Mouse (Mus musculus) adrenal gland, postnatal 25 days (tissue): ENCODE data around the gene Ccdc88b. TPM values are rescaled to one million over a fixed set of nuclear protein-coding genes. Genes with fewer than 3 reads are reported as not detected.

Source experiments
- DNase-seq: peaks from one replicate; pipeline ENCODE4 v3.0.0; 2021; ENCODE audit warnings: mixed read lengths
- total RNA-seq: library from RNA; stranded (reverse); gene quantifications from 2 replicates; pipeline ENCODE4 v1.2.3, GENCODE M21; 2021

Gene Ccdc88b
- total RNA-seq, 1 experiment from 2014 or later, result 1.1 TPM

DNA sequence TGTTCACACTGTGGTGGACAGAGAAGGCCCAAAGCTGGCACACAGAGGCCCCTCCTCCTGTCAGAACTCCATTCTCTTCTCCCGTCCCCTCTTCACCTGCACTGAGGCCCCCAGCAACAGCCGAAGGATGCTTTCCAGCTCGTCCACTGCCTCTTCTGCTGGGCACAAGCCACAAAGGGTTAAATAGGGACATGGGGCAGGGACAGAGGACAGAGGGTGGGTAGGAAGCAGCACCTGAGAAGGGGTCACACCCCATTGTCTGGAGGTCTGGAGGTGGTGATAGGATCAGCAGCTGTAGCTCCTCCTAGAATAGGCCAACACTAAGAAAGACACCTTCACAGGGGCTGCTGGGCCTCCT, 1.0 kb downstream of the Ccdc88b start:
- no peak for DNase-seq

DNA sequence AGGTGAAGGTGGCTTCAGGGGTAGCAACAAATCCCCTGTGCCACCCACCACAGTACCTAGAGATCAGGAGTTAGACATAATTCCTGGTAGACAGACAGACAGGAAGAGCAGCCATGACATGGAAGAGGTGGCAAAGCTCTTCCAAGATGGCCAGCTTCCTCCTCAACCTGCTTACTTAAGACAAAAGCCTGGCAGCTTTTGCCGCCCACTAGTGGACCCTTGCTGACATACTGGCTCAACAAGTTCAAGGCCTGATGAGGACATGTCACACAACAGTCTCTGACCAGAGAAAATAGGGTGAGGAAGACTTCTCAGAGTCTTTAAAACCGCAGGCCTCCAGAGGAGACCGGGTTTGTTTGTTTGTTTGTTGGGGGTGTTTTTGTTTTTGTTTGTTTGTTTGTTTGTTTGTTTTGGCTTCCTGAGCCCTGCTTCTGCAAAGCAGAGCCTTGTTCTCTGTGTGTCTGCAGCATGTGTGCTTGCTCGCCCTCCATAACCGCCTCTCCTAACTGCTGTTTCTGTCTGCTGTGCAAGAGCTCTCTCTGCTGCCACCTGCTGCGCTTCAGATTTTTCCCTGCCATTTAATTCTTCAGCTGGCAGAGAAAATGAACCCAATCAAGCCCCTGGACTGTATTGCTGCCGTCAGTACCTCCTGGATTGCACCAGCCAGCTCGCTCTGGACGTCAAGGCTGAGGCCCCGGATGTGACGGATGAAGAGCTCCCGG, 1.6 kb downstream of the Ccdc88b start:
- peak; percentile 37 for DNase-seq

DNA sequence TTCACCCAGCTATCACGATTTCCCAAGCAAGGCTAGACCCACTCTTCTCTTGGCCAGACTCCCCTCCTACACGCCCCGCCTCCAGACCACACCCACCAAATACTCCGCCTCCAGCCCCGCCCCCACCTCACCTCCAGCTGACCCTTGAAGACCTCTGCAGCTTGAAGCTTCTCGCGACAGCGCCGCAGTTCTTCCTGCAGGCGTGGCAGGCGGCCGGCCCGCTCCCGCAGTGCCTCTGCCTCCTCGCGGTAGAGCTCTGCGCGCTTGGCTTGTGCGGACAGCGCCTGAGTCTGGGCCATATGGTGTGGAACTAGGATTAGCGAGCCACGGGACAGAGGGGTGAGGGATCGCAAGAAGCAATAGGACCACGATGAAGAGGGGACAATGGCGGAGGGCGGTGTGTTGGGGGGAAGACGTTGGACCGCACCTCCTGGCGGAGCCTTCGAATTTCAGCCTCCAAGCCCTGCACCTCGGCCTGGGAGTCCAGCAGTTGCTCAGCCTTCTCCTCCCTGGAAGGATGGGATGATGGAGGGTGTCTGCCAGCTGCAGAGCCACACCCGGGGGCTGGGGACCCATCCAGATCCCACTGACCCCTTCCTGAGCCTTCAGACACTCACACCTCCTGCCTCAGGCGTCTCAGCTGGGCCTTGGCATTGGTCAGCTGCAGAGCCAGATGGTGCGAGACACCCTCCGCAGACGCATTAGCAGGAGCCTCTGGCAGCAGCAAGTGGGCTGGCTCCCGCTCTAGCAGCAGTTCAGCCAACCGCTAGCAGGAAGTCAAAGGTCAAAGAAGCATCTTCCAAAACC, 2.6 kb downstream of the Ccdc88b start:
- no peak for DNase-seq

DNA sequence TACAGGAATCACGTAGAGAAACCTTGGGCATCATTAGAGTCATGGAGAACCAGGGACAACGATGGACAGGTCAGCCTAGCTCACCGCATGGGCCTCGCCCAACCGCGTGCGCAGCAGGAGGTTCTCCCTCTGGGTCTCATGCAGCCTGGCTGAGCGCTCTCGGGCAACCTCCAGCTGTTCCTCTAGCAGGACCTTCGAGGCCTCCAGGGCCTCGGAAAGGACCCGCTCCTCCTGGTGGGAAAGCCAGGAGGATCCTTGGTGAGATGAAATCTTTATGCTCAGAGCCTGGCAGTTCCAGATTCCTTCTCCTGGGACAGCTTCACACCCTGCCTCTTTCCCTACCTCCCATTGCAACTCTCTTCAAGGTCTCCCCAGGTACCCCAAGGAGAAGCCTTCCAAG, 3.4 kb downstream of the Ccdc88b start:
- no peak for DNase-seq

DNA sequence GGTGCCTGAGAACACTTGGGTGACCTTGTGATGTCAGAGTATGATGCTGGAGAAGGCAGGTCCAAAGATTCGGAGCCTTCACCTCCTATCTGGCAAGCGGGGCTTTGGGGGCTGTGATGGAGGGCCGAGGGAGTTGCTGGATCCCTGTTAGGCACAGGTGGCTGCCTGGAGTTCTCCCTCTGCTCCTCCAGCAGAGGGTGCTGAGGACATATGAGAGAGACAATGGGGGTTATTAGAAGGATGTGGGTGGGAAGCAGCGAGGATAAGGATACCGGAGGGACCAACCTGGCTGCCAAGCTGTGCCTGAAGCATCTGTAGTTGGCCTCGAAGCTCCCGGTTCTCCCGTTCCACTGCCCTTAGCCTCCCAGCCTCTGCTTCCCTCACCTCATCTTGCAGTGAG, 4.1 kb downstream of the Ccdc88b start:
- no peak for DNase-seq

DNA sequence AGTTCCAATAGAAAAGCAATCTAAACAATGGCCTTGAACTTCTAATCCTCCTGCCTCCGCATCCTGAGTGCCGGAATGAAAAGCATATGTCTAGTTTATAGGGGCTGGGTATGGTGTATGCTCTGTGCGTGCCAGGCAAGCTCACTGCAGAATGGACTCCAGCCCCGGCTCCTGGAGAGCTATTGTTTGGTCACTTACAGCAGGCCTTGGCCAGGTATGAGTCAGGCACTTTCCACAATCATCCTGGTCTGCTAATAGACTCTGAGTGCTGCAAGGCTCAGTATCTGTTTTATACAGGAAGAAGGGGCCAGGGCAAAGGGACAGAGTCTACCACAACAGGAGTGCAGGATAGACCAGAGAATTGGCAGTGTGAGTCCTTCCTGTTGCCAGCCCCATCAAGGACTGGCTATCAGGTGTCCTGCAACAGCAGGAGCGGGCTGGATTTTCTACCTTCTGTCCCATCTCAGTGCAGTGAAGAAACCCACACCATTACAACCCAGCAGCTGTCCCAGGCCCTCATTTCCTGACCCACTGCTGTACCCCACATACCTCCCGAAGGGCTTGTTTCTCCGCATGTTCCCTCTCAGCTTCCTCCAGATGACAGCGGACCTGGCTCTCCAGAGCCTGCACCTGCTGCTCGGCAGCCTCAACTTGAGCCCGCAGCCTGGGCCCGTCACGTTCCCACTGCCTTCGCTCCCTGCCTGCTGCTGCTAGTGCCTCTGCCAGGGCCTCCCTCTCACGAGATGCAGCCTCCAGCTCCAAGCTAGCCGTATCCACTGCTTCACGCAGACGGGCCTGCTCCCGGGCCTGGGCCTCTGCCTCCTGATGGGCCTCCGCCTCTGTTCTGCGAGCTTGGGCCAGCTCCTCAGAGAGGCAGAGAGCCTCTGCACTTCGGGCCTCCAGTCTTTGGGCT, 5.4 kb downstream of the Ccdc88b start:
- no peak for DNase-seq

GRCm38 (mm10) chr19:6851497-6851896, 6.5 kb downstream of the Ccdc88b start:
- no peak for DNase-seq

DNA sequence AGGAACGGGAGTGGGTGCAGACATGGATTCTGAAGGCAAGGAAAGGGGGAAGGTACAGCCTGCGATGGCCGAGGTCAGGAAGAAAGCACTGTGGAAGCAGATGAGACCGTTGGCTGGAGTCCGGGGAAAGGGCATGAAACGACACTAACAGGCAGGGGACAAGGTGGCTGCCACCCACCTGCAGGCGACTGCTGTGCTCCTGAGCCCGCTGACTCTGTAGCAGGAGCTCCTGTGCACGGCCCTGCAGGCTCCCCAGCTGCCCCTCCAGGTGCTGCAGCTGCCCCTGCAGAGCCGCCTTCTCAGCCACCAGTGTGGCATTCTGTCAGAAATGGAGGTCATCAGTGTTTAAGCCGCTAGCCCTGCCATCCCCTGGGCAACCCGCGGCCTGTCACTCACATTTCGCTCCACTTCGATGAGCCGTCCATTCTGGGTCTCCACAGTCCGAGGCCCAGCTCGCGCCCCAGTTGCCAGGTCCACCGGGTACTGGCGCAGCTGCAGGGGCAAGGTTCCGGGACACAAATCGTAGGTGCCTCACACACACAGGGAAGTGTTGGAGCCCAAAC, 8.4 kb downstream of the Ccdc88b start:
- DNase-seq, result no peak

DNA sequence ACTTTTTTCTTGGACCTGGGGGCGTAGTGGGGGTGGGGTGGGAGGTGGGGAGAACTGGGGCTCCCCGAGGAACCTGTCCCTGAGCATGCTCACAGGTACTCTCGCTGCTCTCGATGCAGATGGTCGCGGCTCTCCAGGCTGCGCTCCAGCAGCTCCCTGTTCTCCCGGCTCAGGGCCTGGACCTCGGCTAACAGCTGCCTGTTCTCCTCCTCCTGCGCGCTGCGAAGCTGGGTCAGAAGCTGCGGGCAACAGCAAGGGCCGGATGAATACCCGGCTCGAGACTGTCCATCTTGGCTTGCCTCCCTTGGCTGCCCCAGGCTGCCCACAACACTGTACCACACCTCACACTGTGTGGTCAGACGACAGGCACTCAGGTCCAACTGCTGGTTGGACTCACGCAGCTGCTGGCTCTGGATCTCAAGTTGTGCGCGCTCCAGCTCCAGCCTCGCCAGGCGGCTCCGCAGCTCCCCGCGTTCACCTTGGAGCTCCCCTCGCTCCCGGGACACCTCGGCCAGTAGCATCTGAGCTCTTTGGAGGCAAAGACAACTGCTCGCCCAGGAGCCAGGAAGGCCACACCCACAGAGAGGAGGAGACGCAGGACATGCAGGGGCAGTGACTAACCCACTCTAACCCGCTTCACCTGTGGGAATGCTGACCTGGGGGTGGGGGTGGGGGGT, 10.0 kb downstream of the Ccdc88b start:
- DNase-seq, result peak; percentile 34

DNA sequence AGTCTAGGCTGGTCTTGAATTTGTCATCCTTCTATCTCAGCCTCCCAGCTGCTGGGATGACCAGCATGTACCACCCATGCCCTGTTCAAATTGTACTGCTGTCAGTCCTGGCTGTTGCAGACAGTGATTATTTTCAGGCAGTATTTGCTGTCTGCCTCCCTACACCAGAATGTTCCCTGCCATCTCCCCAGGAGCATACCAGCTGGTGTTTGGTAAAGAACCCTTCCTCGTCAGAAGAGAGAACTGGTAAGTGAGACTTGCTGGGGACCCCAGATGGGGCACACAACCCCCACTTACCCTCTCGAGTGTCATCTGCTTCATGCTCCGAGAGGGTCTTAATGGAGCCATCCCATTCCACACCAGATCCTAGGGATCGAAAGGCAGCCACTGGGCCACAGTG, 12.0 kb downstream of the Ccdc88b start:
- DNase-seq, result no peak

GRCm38 (mm10) chr19:6842353-6842752, 15.7 kb downstream of the Ccdc88b start:
- DNase-seq, result no peak

DNA sequence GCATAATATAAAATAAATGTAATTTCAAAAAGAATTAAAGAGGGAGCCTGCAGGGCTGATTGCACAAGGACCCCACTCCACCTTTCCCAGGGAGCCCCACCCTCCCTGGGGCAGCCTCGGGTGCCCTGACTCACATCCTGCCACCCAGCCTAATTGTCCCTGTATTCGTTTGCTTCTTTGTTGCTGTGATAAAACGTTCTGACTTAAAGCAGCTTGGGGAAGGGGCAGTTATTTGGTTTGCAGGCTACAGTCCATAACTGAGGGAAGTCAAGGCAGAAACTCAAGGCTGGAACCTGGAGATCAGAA, 16.8 kb downstream of the Ccdc88b start:
- DNase-seq, result no peak

GRCm38 (mm10) chr19:6840475-6841291, 17.3 kb downstream of the Ccdc88b start, which contains the start of gene Rps6ka4:
TSS of gene Rps6ka4 (minus strand) at chr19:6840636.
- peak; percentile 84 for DNase-seq

DNA sequence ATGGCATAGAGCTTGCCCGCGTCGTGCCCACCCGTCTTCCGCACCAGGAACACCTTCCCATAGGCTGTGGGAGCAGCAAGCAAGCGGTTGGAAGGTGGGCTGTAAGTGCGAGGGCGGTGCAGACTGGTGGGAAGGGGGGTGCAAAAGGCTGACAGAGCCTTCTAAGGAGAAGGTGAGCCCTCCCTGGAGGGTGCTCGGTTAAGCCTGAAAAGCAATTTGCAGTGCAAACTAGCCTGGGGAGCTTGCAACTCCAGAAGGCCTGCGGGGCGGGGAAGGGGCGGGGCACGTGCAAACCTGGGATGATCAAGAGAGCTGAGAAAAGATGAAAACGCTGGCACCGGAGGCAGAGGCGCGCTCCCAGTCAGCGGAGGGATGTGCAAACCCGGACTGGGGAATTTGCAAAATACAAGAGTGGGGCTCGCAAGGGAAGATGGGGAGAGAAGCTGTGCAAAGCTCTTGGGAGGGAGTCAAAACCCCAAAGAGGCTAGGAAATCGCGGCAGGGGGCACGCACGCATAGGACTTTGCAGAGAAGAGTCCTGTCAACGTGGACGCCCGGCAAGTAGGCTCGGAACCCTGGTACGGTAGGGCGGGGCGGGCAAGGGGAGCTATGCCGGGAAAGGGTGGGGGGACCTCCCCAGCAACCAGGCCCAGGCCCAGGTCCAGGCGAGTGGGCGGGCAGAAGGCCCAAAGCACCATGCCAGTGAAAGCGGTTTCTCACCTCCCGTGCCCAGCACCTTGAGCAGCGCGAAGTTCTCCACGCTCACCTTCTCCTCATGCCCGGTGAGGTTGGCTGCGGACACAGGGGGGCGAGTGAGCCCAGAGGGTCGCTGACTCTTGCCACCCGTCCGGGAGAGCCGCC, 18.2 kb downstream of the Ccdc88b start:
- peak; percentile 62 for DNase-seq

DNA sequence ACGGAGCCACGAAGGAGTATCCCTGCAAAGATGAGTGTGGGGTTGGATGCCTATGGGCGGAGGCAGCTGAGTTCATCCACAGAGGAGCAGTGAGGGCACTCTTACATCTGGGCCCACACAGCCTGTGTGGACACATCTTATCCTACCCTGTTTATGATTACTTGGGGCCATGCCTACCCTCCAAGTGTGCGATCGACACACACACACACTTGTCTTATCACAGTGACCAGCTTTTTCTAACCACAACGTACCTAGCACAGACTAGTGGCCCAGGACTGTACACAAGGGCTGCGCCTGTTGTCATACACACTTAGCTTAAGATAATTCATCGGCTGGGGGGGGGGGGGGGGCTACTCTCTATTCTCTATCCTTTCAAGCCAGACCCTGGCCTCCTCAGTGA, 25.6 kb downstream of the Ccdc88b start:
- no peak for DNase-seq

GRCm38 (mm10) chr19:6831331-6831730, 26.7 kb downstream of the Ccdc88b start:
- no peak for DNase-seq

DNA sequence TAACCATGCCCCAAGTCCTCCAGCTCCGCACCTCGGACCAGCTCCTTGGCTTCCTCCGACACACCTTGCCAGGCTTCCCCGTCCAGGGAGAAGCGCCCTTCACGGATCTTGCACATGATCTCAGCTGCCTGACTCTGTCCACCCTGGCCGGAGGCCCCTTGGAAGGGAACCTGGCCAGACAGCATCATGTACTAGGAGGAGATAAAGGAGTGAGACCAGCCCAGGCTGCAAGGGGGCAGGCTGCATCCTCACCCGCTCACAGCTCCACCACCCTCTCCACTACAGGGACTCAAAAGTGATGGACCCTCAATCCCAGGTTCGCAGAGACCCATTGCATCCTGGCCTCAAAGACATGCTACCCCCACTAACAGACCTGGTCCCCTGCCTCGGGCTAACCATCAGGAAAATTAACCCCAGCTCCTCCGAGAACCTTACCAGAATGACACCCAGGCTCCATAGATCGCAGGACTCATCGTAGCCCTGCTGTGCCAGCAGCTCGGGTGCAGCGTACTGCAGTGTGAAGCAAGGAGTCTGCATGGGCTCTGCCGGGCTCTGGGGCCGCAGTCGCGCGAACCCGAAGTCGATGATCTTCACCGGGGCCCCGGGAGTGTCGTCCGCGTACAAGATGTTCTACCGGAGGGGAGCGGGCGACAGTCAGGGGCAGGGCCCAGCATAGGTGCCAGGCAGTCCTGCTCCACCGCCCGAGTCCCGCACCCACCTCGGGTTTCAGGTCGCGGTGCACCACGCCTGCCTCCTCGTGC, 27.3 kb downstream of the Ccdc88b start:
- DNase-seq, result no peak

GRCm38 (mm10) chr19:6829870-6830555, 28.0 kb downstream of the Ccdc88b start:
- no peak for DNase-seq

- no peak for DNase-seq
These were observed 28.9 kb downstream of the Ccdc88b start for GRCm38 (mm10) chr19:6829069-6829468.
